Mouse (Mus musculus): Measurements from ENCODE around the gene Cacfd1.

The Cacfd1 gene

GRCm38 (mm10) chr2:27009714-27010244, at the start of gene Cacfd1:
Cacfd1 (plus strand) TSS chr2:27009926.
- DNase-seq (ENCODE audit: low spot score in 2 of 2) = peak; percentile 75 to 80

GRCm38 (mm10) chr2:26960756-26961155, 49.0 kb upstream of the Cacfd1 start:
- DNase-seq (ENCODE audit: low spot score in 2 of 2) = no peak

- peak; percentile 92 to 93 for DNase-seq (ENCODE audit: low spot score in 2 of 2)
Observed at GRCm38 (mm10) chr2:26963923-26964723, 45.6 kb upstream of the Cacfd1 start, which contains the start of gene Rexo4. Rexo4 (minus strand) TSS chr2:26964386.

- no peak for DNase-seq (ENCODE audit: low spot score in 2 of 2)
Observed at GRCm38 (mm10) chr2:26964724-26965370, 44.9 kb upstream of the Cacfd1 start.

- no peak for DNase-seq (ENCODE audit: low spot score in 2 of 2)
Observed at GRCm38 (mm10) chr2:26967262-26967661, 42.5 kb upstream of the Cacfd1 start.

GRCm38 (mm10) chr2:26973116-26973515, 36.6 kb upstream of the Cacfd1 start, which contains the start of gene Adamts13:
Adamts13 (plus strand) TSS chr2:26973416.
- DNase-seq (ENCODE audit: low spot score in 2 of 2) = no peak

- DNase-seq (ENCODE audit: low spot score in 2 of 2) = no peak
Observed at GRCm38 (mm10) chr2:26973960-26974359, 35.8 kb upstream of the Cacfd1 start.

- DNase-seq (ENCODE audit: low spot score in 2 of 2) = no peak
Observed at GRCm38 (mm10) chr2:26980361-26980760, 29.4 kb upstream of the Cacfd1 start.

GRCm38 (mm10) chr2:26984179-26984578, 25.5 kb upstream of the Cacfd1 start:
- no peak for DNase-seq (ENCODE audit: low spot score in 2 of 2)

GRCm38 (mm10) chr2:26984640-26985039, 25.1 kb upstream of the Cacfd1 start:
- no peak for DNase-seq (ENCODE audit: low spot score in 2 of 2)

GRCm38 (mm10) chr2:26993936-26994335, 15.8 kb upstream of the Cacfd1 start:
- no peak for DNase-seq (ENCODE audit: low spot score in 2 of 2)

- no peak for DNase-seq (ENCODE audit: low spot score in 2 of 2)
Observed at GRCm38 (mm10) chr2:26997498-26997897, 12.2 kb upstream of the Cacfd1 start.

- DNase-seq (ENCODE audit: low spot score in 2 of 2) = no peak
Observed at GRCm38 (mm10) chr2:26997993-26998392, 11.7 kb upstream of the Cacfd1 start.

GRCm38 (mm10) chr2:27006255-27006654, 3.5 kb upstream of the Cacfd1 start:
- no peak for DNase-seq (ENCODE audit: low spot score in 2 of 2)

- no peak for DNase-seq (ENCODE audit: low spot score in 2 of 2)
Observed at GRCm38 (mm10) chr2:27007701-27008100, 2.0 kb upstream of the Cacfd1 start.

GRCm38 (mm10) chr2:27017802-27018201, 8.1 kb downstream of the Cacfd1 start:
- peak in 1 of 2 experiments; percentile 71 for DNase-seq (ENCODE audit: low spot score in 2 of 2)

- DNase-seq (ENCODE audit: low spot score in 2 of 2) = no peak
Observed at GRCm38 (mm10) chr2:27019530-27019929, 9.8 kb downstream of the Cacfd1 start.

GRCm38 (mm10) chr2:27021103-27021502, 11.4 kb downstream of the Cacfd1 start:
- no peak for DNase-seq (ENCODE audit: low spot score in 2 of 2)

GRCm38 (mm10) chr2:27022612-27023011, 12.9 kb downstream of the Cacfd1 start:
- no peak for DNase-seq (ENCODE audit: low spot score in 2 of 2)

GRCm38 (mm10) chr2:27024136-27024535, 14.4 kb downstream of the Cacfd1 start:
- no peak for DNase-seq (ENCODE audit: low spot score in 2 of 2)

- DNase-seq (ENCODE audit: low spot score in 2 of 2) = no peak
Observed at GRCm38 (mm10) chr2:27025545-27025944, 15.8 kb downstream of the Cacfd1 start.

- no peak for DNase-seq (ENCODE audit: low spot score in 2 of 2)
Observed at GRCm38 (mm10) chr2:27026332-27026731, 16.6 kb downstream of the Cacfd1 start.

All from frontal cortex, postnatal 10 days (tissue).